In genomic region chr8:71567587-71567986, GRCm38 (mm10) we compare ENCODE assay signal across 23 mouse cellular contexts. TPM values are rescaled to one million over a fixed set of nuclear protein-coding genes. Genes with fewer than 3 reads are reported as not detected.
DNase-seq lines count a peak whose midpoint lies in the region; ATAC-seq and TF ChIP-seq lines count a peak whose summit lies in the region.
"Had no signal": no experiment of that assay in that cellular context is flagged by ENCODE, and none has a peak within 500 bp of the region (broad histone marks: within the 10 kb centered on the region; RNA-seq: fewer than 3 reads in every experiment).

No protein-coding gene starts in this region.

- no peak for TF ChIP-seq POLR2A in testis, adult 2 months (IDR thresholded peaks at IDR 0.05; ENCODE audit: control insufficient read depth, low read depth, low read length)
- TF ChIP-seq POLR2A in olfactory bulb, adult 2 months (IDR thresholded peaks at IDR 0.05; ENCODE audit: insufficient read depth, low read depth, low read length), result no peak

- no peak overlapping the region for H3K9ac ChIP-seq in kidney, embryonic 16.5 days (replicated peaks; ENCODE audit: low read length)
- H3K9ac ChIP-seq: heart, embryonic 15.5 days; midbrain, embryonic 13.5 days had no signal

- H3K27ac ChIP-seq in gastrocnemius, adult 2 months, result peak overlapping the region; percentile 90
- peak overlapping the region; percentile 94 for H3K27ac ChIP-seq in kidney, embryonic 16.5 days (ENCODE audit: low read length)
- peak overlapping the region; percentile 80 for H3K27ac ChIP-seq in testis, adult 2 months (ENCODE audit: control insufficient read depth, insufficient read depth, low read depth, low read length)
- peak overlapping the region; percentile 50 for H3K27ac ChIP-seq in olfactory bulb, adult 2 months (ENCODE audit: insufficient read depth, low read depth, low read length)
- H3K27ac ChIP-seq: midbrain, embryonic 13.5 days had no signal

- peaks cover 25% of the 10 kb centered on the region for H3K4me1 ChIP-seq in kidney, embryonic 16.5 days (ENCODE audit: insufficient read depth, low read length)
- peaks cover 36% of the 10 kb centered on the region for H3K4me1 ChIP-seq in testis, adult 2 months (ENCODE audit: control insufficient read depth, insufficient read depth, low read length)
- peaks cover 19% of the 10 kb centered on the region for H3K4me1 ChIP-seq in olfactory bulb, adult 2 months (ENCODE audit: control insufficient read depth, insufficient read depth, low read length)

- H3K4me2 ChIP-seq in kidney, embryonic 16.5 days (replicated peaks; ENCODE audit: low read depth, low read length), result no peak overlapping the region

- WGBS in kidney, embryonic 16.5 days, result 74% methylated on average over 7 of the region's 7 CpGs
- 88% methylated on average over 7 of the region's 7 CpGs for WGBS in olfactory bulb, adult 2 months

- intact Hi-C loops in gastrocnemius, adult 2 months (cut with DNase I), result no loop called here

- H3K9me3 ChIP-seq in kidney, embryonic 16.5 days (ENCODE audit: low read length), result peaks cover 6% of the 10 kb centered on the region; the same call in 1 of the 2 replicates
- H3K9me3 ChIP-seq: heart, embryonic 15.5 days had no signal

- H3K36me3 ChIP-seq in kidney, embryonic 16.5 days (ENCODE audit: insufficient read depth, low read length), result no peaks in the 10 kb centered on the region
- no peaks in the 10 kb centered on the region for H3K36me3 ChIP-seq in testis, adult 2 months (ENCODE audit: control insufficient read depth, insufficient read depth, low read length)
- H3K36me3 ChIP-seq: heart, embryonic 15.5 days; midbrain, embryonic 13.5 days had no signal

- no peak for TF ChIP-seq CTCF in gastrocnemius, adult 2 months (IDR thresholded peaks at IDR 0.05)
- TF ChIP-seq CTCF in testis, adult 2 months (IDR thresholded peaks at IDR 0.05; ENCODE audit: control insufficient read depth, insufficient read depth, insufficient replicate concordance, low read depth, low read length), result no peak
- TF ChIP-seq CTCF in olfactory bulb, adult 2 months (IDR thresholded peaks at IDR 0.05; ENCODE audit: insufficient read depth, low read depth, low read length), result no peak

- H3K4me3 ChIP-seq in gastrocnemius, adult 2 months, result no peak overlapping the region
- H3K4me3 ChIP-seq in kidney, embryonic 16.5 days (ENCODE audit: low read length), result no peak overlapping the region
- H3K4me3 ChIP-seq in testis, adult 2 months (ENCODE audit: control insufficient read depth, low read depth, low read length), result no peak overlapping the region
- H3K4me3 ChIP-seq in olfactory bulb, adult 2 months (ENCODE audit: insufficient read depth, low read depth, low read length), result no peak overlapping the region
- H3K4me3 ChIP-seq: heart, embryonic 15.5 days; megakaryocyte, embryonic 14.5 days; midbrain, embryonic 13.5 days had no signal

- H3K27me3 ChIP-seq in kidney, embryonic 16.5 days (ENCODE audit: insufficient read depth, low read length), result peaks cover 2% of the 10 kb centered on the region
- H3K27me3 ChIP-seq in testis, adult 2 months (ENCODE audit: control insufficient read depth, insufficient read depth, low read length), result no peaks in the 10 kb centered on the region

- no peak for ATAC-seq in kidney, embryonic 16.5 days (ENCODE audit: low FRiP score, low TSS enrichment)
- no peak for ATAC-seq in CD4-positive, CD25-positive, alpha-beta regulatory T cell, adult 4 months
- ATAC-seq: forebrain, embryonic 16.5 days; hindbrain, embryonic 16.5 days; intestine, postnatal 0 days; midbrain, embryonic 13.5 days had no signal

- no peak for DNase-seq in gastrocnemius, adult 2 months
- no peak for DNase-seq in gastrocnemius, postnatal 25 days
- DNase-seq in kidney, adult 8-10 months, result no peak
- DNase-seq in testis, postnatal 10 days (ENCODE audit: low spot score), result no peak
- DNase-seq: cerebellum, adult 9-10 months; gastrocnemius, postnatal 36 days; kidney, postnatal 4 days; layer of hippocampus, adult 9-11 months; right cerebral cortex, postnatal 14 days; thymus, postnatal 25 days had no signal

RNA-seq across cellular contexts. Expression of gene Slc27a1, which starts 1.1 kb away (rescaled TPM):
- total RNA-seq in gastrocnemius, adult 2 months (2021), result 100 to 1,000 TPM in 1 of 2 experiments, 10 to 100 TPM in 1; 57.2 to 116 TPM
- total RNA-seq in gastrocnemius, postnatal 25 days (2021), result 10 to 100 TPM; 62.6 to 62.9 TPM
- polyA plus RNA-seq in kidney, embryonic 16.5 days (2015; fragmentation: Nextera tagmentation; extraction: Ambion mirVana), result 49.8 and 56.2 TPM in 2 replicates
- 72.5 and 82.1 TPM in 2 replicates for polyA plus RNA-seq in testis, adult 2 months (2012; rRNA removed)
- polyA plus RNA-seq in olfactory bulb, adult 2 months (2012; ENCODE audit: insufficient read depth, insufficient read length, low replicate concordance, missing spikeins), result not detected in 2 replicates
- polyA plus RNA-seq in CD4-positive, CD25-positive, alpha-beta regulatory T cell, adult 4 months (2017; shearing (Covaris generic)), result 10 to 100 TPM in 1 of 2 experiments, 1 to 10 TPM in 1; 3.4 to 13.6 TPM

RNA-seq across cellular contexts. Expression of gene Nxnl1, which starts 1.2 kb away (rescaled TPM):
- total RNA-seq in gastrocnemius, adult 2 months (2021), result not detected
- under 1 TPM in 1 of 2 experiments, not detected in 1; 0.24 TPM for total RNA-seq in gastrocnemius, postnatal 25 days (2021)
- polyA plus RNA-seq in kidney, embryonic 16.5 days (2015; fragmentation: Nextera tagmentation; extraction: Ambion mirVana), result 0.24 and 0.31 TPM in 2 replicates
- polyA plus RNA-seq in testis, adult 2 months (2012; rRNA removed), result 0.29 and 0.47 TPM in 2 replicates
- not detected in 2 replicates for polyA plus RNA-seq in olfactory bulb, adult 2 months (2012; ENCODE audit: insufficient read depth, insufficient read length, low replicate concordance, missing spikeins)
- not detected for polyA plus RNA-seq in CD4-positive, CD25-positive, alpha-beta regulatory T cell, adult 4 months (2017; shearing (Covaris generic))
- polyA plus RNA-seq: forebrain, embryonic 16.5 days; heart, embryonic 15.5 days; hindbrain, embryonic 16.5 days; intestine, postnatal 0 days; limb, embryonic 11.5 days; midbrain, embryonic 13.5 days; neural tube, embryonic 11.5 days had no signal

RNA-seq across cellular contexts. Expression of gene Tmem221, which starts 8.9 kb away (rescaled TPM):
- not detected for total RNA-seq in gastrocnemius, adult 2 months (2021)
- total RNA-seq in gastrocnemius, postnatal 25 days (2021), result not detected
- polyA plus RNA-seq in kidney, embryonic 16.5 days (2015; fragmentation: Nextera tagmentation; extraction: Ambion mirVana), result 16.3 and 16.7 TPM in 2 replicates
- polyA plus RNA-seq in testis, adult 2 months (2012; rRNA removed), result 0.86 and 0.88 TPM in 2 replicates
- not detected in 2 replicates for polyA plus RNA-seq in olfactory bulb, adult 2 months (2012; ENCODE audit: insufficient read depth, insufficient read length, low replicate concordance, missing spikeins)
- polyA plus RNA-seq in CD4-positive, CD25-positive, alpha-beta regulatory T cell, adult 4 months (2017; shearing (Covaris generic)), result under 1 TPM in 1 of 2 experiments, not detected in 1; 0.79 TPM
- total RNA-seq: hematopoietic stem cell, adult 5-6 weeks had no signal
- polyA plus RNA-seq: midbrain, embryonic 13.5 days; neural tube, embryonic 11.5 days had no signal

RNA-seq across cellular contexts. Expression of gene Pgls, which starts 24.4 kb away (rescaled TPM):
- total RNA-seq in gastrocnemius, adult 2 months (2021), result 10 to 100 TPM; 19.3 to 28.6 TPM
- 10 to 100 TPM; 26.3 to 26.9 TPM for total RNA-seq in gastrocnemius, postnatal 25 days (2021)
- 244 and 252 TPM in 2 replicates for polyA plus RNA-seq in kidney, embryonic 16.5 days (2015; fragmentation: Nextera tagmentation; extraction: Ambion mirVana)
- 88.4 and 93.6 TPM in 2 replicates for polyA plus RNA-seq in testis, adult 2 months (2012; rRNA removed)
- polyA plus RNA-seq in olfactory bulb, adult 2 months (2012; ENCODE audit: insufficient read depth, insufficient read length, low replicate concordance, missing spikeins), result not detected in 2 replicates
- 10 to 100 TPM; 51.5 to 53.4 TPM for polyA plus RNA-seq in CD4-positive, CD25-positive, alpha-beta regulatory T cell, adult 4 months (2017; shearing (Covaris generic))

RNA-seq across cellular contexts. Expression of gene Mvb12a, which starts 24.9 kb away (rescaled TPM):
- 10 to 100 TPM; 21.5 to 27.7 TPM for total RNA-seq in gastrocnemius, adult 2 months (2021)
- 10 to 100 TPM; 23.0 to 23.6 TPM for total RNA-seq in gastrocnemius, postnatal 25 days (2021)
- 114 and 118 TPM in 2 replicates for polyA plus RNA-seq in kidney, embryonic 16.5 days (2015; fragmentation: Nextera tagmentation; extraction: Ambion mirVana)
- polyA plus RNA-seq in testis, adult 2 months (2012; rRNA removed), result 55.1 and 61.7 TPM in 2 replicates
- polyA plus RNA-seq in olfactory bulb, adult 2 months (2012; ENCODE audit: insufficient read depth, insufficient read length, low replicate concordance, missing spikeins), result not detected in 2 replicates
- 10 to 100 TPM; 45.1 to 58.2 TPM for polyA plus RNA-seq in CD4-positive, CD25-positive, alpha-beta regulatory T cell, adult 4 months (2017; shearing (Covaris generic))
